Mouse (Mus musculus) thymus, postnatal 36 days (tissue): Measurements from ENCODE around the gene Marcks.

Source experiments
- DNase-seq, 2 experiments: peaks; one replicate each; pipeline ENCODE4 v3.0.0; 2022; ENCODE audit warnings: mixed read lengths in 2 of 2

Gene Marcks

DNA sequence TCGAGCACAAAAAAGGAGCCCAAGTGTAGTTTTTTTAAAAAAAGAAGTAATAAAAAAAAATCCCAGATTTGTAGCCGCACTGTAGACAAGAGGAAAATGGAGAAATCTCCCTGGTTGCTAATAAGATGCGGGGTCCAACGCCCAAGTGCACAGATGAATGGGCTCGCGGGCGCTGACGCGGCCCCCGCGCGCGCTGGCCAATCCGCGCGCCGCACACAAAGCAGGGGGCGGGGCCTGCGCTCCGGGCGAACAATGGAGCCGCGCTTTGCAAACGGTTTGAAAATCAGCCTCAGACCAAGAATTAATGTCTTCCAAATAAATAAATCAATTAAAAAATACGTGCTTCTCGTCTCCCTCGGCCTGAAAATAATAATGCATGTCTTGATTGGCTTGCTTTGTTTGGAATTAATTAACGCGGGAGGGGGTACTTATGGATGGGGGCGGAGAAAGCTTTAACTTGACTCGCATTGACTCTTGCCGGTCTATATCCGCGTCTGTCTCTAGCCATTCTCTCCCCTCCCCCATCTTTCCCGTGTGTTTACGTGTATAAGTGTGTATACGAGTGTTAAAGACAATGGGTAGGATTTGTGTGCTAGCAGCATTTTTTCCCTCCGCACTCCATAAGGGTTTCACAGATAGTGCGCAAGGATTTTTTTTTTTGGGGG is at the start of gene Marcks:
TSS of gene Marcks (minus strand) at position 143 of the 665 bp plus-strand sequence.
- peak; percentile 88 to 91 for DNase-seq

DNA sequence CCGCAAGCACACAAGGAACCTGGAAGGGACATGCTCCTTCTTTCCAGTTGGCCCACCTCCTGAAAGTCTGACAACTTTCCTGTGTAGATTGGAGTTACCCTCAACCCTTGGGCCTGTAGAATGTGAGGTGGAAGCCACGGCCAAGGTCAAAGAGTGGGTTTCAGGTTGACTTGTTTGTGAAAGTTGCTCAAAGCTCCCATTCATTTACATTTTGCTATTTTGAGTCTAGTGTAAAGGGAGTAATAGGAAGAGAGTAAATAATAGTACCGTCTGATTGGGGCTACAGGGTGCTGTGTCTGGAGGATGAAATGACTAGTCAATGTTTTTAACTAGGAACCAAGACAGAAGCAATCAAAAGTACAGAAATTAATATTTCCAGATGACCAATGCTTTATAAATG is 38.4 kb upstream of the Marcks start:
- no peak for DNase-seq

DNA sequence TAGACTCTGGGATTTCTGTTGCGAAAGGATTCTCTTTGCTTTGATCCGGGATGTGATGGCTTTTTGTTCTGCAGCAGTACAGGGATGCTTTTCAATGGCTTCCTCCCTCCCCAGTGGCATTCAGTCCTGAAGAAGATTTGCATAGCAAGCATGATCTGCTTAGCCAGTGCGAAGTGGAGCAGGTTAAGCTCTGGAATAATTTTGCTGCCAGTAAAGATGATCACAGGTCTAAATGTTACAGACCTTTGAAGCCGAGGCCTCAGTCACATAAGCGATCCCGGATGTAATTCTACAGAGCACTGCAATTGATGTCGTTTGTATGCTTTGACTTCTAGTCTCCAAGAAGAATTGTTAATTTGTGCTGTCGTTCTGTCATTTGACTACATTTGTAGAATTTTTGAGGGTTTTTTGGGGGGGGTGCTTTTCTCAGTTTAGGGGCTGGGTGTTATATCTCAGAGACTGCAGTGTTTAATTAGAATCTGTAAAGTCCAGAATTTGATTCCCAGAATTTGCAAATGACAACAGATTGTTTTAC is 33.8 kb upstream of the Marcks start:
- DNase-seq = no peak

DNA sequence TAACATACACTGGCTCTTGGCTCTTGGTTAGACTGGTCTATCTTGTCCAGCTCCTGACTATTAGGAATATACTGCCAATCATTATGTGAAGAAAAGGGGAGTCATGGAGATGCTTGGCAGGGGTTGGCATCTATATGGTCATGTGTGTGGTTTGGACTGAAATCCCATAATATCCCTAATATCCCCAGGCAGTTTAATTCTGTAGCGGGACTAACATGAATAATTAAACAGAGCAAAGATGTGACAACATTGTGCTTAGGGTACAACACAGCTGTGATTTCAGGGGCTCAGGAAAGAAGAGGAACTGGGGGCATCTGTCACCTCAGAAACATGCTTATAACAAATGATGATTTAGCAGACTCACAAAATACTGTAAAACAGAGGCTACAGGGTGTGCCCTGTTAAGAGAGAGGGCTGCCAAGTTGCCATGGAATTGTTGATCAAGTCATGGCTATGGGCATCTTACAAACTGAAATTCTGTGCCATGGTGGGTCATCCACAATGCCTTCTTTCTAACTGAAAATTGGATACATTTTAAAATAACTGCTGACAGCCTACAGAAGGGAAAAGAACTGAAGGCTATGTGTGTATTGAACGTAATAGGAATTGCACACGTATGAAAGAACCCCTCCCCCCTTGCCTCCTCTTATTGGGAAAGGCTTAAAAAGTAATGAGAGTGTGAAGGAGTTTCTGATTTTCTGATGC is 33.1 kb upstream of the Marcks start:
- DNase-seq = no peak

DNA sequence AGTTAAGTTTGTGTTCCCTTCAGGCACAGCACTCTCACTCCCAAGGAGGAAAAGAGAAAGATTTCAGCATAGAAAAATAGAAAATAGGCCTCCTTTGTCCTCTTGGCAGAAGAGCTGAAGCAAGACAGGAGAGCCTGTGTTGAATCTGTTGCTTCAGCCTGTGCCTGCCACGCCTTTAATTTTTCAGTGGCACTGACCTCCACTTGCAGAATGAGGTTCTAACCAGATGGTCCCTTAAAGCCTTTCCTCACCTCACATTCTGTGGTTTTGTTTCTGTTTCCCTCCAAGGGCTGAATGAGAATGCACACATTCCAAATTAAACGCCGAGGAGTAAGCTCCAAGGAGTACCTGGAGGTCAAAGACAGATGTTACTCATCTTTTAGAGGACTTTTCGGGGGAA is 32.2 kb upstream of the Marcks start:
- no peak for DNase-seq

DNA sequence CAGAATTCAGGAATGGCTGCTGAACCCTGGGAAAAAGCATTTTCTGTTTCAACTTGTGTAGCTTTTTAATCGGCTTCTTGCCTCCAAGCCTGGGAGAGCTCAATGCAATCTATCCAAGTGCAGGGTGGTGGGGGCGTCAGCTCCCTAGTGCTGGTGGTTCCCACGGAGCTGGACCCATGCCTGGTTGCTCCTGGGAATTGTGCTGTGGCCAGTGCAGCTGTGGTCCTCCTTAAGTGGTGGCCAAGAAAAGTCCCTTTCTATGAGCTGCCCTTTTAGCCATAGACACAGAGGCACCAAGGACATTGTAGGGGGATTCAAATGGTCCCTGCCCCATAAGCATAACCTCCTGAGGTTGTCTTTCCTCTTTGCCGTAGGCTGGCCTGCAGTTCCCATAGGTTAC is 31.7 kb upstream of the Marcks start:
- no peak for DNase-seq

DNA sequence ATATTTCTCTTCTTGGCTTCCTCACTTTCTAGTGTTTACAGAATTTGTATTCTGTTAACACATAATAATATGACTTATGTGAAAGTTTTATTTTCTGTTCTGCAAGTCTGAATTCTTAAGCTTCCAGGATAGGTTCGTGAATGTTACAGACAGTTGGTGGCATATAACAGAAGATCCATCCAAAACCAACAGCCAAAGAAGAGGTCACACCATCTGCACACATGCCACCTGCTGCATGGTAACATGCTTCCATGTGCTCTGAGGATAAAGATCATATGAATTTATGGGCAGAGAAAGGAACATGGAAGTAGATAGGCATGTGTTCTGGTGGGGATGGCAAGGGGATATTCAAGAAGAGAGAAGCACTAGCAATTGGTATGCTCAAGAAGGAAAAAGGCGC is 28.8 kb upstream of the Marcks start:
- DNase-seq = no peak

DNA sequence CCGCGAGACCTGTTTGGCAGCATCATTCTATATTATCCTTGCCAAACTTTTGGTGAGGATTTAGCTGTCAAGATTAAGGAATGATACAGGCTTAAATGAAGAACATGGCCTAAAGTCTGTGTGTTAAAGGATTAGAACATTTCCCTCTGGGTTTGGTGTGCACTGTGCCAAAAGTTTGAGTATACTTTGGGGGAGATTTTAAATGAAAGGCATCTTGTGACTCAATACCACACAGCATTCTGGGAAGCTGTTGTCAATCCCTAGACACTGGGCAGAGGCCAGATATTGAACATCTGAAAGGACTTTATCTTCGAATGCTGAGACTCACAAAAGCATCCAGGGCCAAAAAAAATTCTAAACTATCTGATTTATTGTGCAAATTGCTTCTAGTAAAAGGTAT is 21.0 kb upstream of the Marcks start:
- DNase-seq = no peak

DNA sequence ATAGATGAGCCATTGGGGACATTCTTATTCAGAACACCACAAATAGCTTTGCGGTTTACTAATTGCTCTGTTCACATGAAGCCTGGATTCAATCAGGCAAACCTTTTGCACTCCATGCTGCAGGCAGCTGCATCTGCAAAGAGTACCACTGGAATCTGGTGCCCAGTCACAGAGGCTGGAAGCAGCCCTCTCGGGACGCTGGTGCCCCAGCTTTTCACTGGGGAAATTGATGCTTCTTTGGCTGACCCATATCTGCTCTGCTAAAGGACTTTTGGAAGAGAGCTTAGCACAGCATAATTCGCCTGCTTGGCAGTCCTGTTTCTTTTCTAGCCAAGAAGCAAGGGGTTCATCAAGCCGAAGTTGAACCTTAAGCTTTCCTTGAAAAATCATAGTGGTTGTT is 18.4 kb upstream of the Marcks start:
- DNase-seq = no peak

DNA sequence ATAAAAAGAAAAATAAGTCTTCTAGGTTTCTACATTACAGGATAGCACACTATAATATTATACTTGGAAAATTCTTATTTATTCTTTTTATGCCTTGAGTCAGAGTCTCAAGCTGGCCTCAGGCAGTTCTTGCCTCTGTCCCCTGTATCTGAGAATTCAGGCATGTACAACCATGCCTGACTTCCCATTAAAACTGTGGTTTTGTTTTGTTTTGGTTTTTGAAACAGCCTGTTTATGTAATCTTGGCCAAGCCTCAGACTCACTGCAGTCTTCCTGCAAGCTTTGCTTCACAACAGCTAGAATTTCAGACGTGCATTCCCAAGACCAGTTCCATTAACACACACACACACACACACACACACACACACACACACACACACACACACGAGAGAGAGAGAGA is 16.4 kb upstream of the Marcks start:
- DNase-seq = no peak

DNA sequence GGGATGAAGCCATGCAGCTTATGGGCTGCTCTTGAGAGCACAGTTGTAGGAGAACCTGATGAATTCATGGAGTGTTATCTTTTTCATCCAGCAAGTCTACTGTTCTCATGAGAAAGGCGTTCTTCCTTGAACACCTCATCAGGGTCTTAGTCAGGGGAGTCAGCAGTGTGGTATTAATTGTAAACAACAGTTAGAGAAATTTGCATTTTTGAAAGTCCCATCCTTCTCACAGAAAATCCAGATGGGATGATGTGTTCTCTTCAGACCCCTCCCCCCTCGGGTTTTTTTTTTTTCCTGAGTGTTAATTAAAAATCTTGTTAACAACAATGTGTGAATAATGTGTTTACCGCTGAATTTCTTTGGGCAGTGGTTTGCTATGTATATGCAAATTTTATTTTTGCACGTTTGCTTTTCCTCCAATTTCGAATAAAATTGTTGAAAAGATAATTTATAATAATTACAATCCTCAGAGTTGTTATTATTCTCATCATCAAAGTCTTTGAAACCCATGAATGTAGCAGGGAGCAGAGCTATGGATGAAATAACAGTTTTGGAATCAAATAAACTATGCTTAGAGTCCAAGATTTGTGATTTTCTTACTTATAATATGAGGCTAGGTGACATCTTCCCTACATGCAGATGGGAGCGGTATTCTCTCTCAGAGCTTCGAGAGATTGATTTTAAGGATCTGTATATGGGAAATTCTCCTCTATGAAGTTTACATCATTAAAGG is 13.0 kb upstream of the Marcks start:
- no peak for DNase-seq

DNA sequence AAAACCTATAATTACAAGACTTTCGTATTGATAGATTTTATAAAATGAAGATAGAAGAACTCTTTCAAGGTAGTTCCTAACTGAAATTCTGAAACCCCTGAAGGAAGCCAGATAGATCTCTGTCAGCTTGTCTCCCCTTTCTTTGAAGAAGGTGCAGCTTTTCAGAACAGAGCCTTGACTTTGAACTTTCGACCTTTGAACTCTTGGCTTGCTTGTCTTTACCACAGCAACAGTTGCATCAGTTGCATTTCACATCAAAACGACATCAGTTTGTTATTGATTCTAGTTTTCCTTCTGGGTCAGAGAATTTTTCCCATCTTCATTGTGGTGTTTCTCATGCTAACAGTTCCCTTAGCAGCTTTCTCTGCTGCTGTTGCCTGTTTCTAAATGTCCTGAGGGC is 9.3 kb upstream of the Marcks start:
- no peak for DNase-seq

DNA sequence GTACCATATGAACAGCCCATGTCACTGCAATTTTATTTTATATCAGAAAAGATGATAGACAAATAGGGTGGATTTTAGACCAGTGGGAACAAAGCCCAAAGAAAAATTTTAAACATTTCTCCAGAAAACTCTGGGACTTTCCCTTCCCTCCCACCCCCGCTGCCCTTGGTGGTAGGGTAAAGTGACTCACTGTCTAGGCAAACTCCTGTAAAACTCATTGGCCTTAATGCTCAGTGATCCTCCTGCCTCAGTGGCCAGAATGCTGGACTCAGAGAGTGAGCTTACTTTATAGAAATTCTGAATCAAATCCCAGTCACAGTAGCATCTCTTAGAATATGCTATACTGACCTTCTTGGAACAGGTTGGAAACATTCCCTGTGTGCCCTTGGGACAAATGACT is 6.7 kb upstream of the Marcks start:
- no peak for DNase-seq

DNA sequence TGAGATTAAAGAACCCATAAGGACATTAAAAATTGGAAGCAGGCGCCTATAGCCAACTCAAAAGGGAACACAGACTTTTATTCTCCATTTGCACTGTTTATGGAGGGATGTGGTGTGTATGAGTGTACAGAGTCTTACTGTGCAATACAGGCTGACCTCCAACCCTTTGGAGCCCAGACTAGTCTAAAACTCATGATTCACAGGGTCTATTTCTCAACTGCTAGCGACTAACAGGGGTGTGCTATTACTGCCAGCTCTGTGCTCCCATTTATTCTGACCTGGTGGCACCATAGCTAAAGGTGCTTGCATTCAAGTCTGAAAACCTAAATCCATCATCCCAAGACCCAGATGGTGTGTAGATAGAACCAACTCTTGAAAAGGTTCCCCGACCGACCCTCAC is 2.9 kb upstream of the Marcks start:
- no peak for DNase-seq

DNA sequence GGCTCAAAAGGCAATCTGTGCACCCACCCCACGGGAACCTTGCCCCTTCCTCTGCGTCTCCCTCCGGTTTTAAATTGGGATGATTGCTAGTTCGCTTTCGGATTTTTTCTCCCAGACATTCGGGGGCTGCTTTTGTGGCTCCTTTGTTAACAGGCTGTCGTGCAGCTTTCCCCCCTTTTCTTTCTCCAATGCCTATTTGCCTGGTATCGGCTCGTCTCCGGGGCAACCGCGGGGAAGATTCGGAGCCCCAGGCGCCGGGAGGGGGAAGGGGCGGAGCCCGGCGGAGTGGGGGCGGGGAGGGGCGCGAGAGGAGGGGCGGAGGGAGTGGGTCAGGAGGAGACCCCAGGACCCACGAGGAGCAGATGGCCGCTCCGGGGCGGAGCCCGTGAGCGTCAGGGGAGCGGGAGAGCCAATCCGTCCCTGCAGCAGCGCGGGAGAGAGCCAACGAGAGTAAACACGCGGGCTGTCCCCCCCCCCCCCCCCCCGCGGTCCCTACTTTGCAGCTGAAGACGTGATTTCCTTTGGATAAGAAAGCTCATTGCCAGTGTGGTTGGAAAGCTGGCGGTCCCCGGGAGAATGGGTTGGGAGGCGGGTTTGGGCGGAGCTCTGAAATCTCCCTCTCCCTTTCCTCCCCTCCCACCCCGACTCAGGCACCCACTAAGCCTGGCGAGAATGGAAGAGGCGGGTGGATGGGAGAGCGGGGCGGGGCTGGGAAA is 2.2 kb upstream of the Marcks start:
- peak; percentile 82 to 85 for DNase-seq

DNA sequence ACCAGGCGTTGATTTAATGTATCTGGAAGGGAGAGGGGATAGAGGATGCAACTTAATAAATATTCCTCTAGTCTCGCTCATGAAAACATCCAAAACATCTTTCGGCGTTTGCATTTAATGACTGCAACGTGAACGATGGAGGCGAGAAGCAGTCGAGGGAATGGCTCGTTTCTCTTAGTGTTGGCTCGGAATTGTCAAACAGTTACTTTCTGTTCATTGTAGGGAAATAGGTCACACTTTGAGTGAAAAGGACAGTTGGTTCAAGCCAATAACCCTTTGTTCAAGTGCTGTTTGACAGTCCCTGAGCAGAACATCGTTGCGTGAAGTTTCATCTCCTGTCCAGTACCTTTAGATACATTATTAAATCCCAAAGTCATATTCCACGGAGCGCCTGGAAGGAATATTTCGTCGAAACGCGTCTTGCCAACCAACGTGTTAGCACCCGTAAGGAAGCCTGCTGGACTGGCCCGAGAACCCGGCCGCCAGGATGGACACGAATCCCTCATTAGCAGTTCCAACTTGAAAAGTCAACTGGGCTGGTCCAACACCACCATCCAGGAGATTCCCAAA is 1.5 kb upstream of the Marcks start:
- peak in 1 of 2 experiments; percentile 14 for DNase-seq

DNA sequence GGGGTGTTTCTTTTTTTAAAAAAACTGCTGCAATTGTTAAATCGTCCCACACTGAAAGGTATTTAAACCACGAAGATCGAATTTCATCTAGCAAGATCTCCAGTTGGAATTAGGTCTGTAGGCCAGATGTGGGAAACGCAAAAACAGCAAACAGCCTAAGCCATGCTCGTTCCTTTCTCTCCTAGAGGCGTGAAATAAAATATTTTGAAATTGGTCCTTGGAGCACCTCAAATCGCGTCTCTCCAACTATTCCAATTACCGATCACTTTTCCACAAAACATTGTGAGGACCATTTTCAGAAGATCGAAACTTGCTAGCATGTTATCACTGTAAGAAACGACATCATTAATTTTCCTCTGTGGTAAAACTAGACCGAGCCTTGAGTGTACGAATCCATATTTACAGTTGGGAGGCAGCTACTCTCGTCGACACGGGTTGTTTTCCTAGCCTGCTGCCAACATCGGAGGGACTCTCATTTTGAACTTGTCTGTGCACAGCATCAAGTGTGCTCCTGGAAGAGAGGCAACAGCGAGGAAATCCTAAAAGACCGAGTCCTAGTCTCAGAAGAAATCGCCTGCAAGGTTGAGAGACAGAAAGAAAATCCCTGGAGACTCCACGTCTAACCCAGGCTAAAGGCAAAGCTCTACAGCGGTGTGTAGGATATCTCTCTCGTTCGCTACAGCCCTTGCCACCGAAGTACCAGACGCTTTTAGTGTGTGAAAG is 884 bp upstream of the Marcks start:
- DNase-seq = peak; percentile 46 to 56

DNA sequence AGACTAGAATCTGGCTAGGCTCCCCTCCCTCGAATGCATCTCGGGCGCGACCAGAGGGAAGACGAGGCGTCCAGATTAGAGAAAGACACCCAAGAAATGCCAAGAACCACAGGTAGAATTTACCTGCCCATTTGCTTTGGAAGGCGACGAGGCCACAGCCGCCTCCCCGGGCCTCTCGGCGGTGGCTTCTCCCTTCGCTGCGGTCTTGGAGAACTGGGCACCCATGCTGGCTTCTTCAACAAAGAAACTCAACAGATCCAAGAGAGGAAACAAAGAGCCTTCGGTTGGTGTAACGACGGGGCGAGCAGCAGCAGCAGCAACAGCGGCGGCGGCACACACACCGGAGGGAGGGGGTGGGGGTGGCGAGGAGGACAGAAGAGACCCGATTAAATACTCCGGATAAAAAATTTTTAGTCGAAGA is 399 bp downstream of the Marcks start:
- DNase-seq = peak; percentile 62 to 64

DNA sequence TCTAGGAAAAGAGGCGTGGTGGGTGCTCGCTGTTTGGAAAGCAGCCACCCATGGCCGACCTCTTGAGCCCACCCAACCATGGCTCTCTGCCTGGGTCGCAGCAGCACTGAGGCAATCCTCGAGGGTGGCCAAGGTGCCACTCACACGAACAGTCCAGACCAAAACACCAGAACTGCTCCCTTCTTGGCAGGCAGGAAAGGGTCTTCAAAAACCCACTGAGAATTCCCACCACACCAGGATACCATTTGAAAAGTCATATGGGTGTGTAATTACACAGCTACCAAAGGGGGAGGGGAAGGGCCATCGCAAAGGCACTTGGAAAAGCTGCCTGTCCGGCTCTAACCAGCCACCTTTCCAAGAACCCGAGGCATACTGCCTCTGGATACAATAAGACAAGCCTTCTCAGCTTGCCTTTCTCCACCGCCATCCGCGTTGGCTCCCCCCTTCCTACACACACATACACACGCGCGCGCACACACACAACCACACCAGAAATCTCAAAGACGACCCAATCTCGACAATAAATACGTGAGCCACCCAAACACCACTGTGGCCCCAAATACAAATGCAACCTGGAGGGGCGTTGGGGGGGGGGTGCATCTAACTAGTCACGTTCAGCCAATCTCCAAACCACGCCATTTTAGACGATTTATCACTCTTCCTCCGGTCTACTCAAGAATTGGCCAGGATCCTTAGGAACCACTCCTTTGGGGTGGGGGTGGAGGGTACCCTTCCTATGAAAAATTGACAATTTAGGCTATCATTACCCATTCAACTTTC is 999 bp downstream of the Marcks start:
- DNase-seq = peak; percentile 70 to 75

DNA sequence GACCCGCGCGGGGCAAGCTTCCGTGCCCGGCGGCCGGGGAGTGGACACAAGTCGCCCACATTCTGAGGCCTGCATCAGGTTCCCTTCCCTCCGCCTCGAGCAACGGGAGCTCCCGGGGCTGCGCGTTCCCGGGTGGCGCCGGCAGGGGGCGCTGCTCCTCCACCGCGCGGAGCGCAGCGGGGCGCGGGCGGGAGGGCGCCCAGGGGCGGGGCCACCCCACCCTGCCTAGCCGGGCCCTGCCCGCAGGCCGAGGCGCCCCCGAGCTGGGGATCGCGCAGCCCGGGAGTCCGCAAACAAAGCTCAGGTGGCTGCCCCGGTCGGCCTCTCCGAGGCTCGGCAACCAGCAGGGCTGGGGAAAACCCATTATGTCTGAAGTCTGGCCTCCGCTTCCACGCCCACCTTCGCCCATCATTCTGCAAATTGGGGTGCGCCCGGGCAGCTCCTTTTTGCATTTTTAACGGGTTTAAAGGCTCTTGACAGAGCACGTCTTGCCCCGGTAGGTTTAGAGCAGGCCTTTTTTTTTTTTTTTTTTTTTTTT is 1.7 kb downstream of the Marcks start:
- peak; percentile 95 for DNase-seq
